Mouse (Mus musculus) bone marrow, adult 2 months (tissue): ENCODE results near the gene Podxl2. TPM values are rescaled to one million over a fixed set of nuclear protein-coding genes. Genes with fewer than 3 reads are reported as not detected.

Experiments
- H3K27ac ChIP-seq: fragments of 200-500 bp; 2 replicates; pipeline ENCODE4 v1.5.1; 2012; ENCODE audit warnings: low read depth, mild to moderate bottlenecking, control low read depth, inconsistent platforms, low read length; ENCODE audit not compliant: control insufficient read depth, poor library complexity, insufficient read depth
- H3K4me1 ChIP-seq: fragments of 200-500 bp; 2 replicates; pipeline ENCODE4 v1.6.1; 2011; ENCODE audit warnings: low read length; ENCODE audit not compliant: control insufficient read depth, insufficient read depth
- H3K4me3 ChIP-seq: fragments of 200-500 bp; replicated peaks from 2 replicates; pipeline ENCODE3; 2011; ENCODE audit warnings: mild to moderate bottlenecking, low read depth, low read length, control low read depth; ENCODE audit not compliant: control insufficient read depth
- CTCF ChIP-seq: fragments of 200-500 bp; IDR thresholded peaks from 2 replicates; pipeline ENCODE4 v1.5.1; 2011; ENCODE audit warnings: low read length, control low read depth; ENCODE audit not compliant: control insufficient read depth, insufficient read depth
- POLR2A ChIP-seq: fragments of 200-500 bp; IDR thresholded peaks from 2 replicates; pipeline ENCODE4 v1.6.1; 2011; ENCODE audit warnings: low read depth, mild to moderate bottlenecking, control low read depth, low read length, borderline replicate concordance; ENCODE audit not compliant: control insufficient read depth
- WGBS: fragments of 180-500 bp; shearing (Covaris S2); methylation state at CpG from one replicate; pipeline ENCODE4 v1.1.7; 2018; 5-methylcytosine and 5-hydroxymethylcytosine counted together
- polyA plus RNA-seq: library from polyadenylated mRNA; stranded (reverse); fragments of >200 nt; gene quantifications from 2 replicates; pipeline ENCODE4 v1.2.4, GENCODE M21; 2011; ENCODE audit warnings: low replicate concordance; ENCODE audit not compliant: missing spikeins, insufficient read depth, insufficient read length

Podxl2 gene
- polyA plus RNA-seq, result 2.5 and 2.6 TPM in 2 replicates

GRCm38 (mm10) chr6:88874868-88875508 lies at the start of gene Podxl2:
TSS of gene Podxl2 (minus strand) at chr6:88875044.
- Histone ChIP-seq H3K27ac (no peak within 1 kb of the TSS; the same call in 1 of the 2 replicates), H3K4me1 (no peaks in the 10 kb centered on the region; the same call in 1 of the 2 replicates), H3K4me3 (no peak within 1 kb of the TSS)
- 13% methylated on average over 63 of the region's 63 CpGs for WGBS
- TF ChIP-seq POLR2A (no peak), CTCF (no peak)

GRCm38 (mm10) chr6:88918802-88919201 lies 44.0 kb upstream of the Podxl2 start:
- Histone ChIP-seq H3K27ac (no peak overlapping the region), H3K4me1 (no peaks in the 10 kb centered on the region; the same call in 1 of the 2 replicates), H3K4me3 (no peak overlapping the region)
- 86% methylated on average over 8 of the region's 8 CpGs for WGBS
- TF ChIP-seq POLR2A (no peak), CTCF (no peak)

GRCm38 (mm10) chr6:88916153-88916552 lies 41.3 kb upstream of the Podxl2 start:
- Histone ChIP-seq H3K4me1 (no peaks in the 10 kb centered on the region; the same call in 1 of the 2 replicates), H3K27ac (peak overlapping the region; percentile 84), H3K4me3 (peak overlapping the region; percentile 44)
- 61% methylated on average over 1 of the region's 1 CpGs for WGBS
- TF ChIP-seq POLR2A, result no peak
- peak; percentile 84 for TF ChIP-seq CTCF

DNA sequence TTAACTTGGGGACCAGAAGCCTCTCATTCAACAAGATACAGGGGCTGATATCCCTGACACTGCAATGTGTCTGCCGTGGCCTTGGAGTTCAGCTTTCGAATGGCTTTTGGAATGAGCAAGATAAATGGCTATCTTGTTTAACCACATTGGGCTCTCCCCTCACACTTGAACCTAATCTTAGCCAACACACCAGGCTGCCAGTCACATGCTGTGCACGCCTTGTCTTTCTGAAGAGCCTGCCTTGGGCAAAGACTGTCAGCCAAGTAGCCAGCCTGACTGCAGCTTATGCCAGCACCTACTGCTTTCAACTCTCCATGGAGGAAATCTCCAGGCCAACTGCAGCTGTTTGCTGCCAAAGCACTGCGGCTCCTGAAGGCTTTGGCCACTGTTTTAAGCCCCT lies 40.7 kb upstream of the Podxl2 start:
- TF ChIP-seq CTCF (no peak), POLR2A (no peak)
- 53% methylated on average over 4 of the region's 4 CpGs for WGBS
- Histone ChIP-seq H3K4me1 (no peaks in the 10 kb centered on the region; the same call in 1 of the 2 replicates), H3K4me3 (no peak overlapping the region), H3K27ac (peak overlapping the region; percentile 84)

DNA sequence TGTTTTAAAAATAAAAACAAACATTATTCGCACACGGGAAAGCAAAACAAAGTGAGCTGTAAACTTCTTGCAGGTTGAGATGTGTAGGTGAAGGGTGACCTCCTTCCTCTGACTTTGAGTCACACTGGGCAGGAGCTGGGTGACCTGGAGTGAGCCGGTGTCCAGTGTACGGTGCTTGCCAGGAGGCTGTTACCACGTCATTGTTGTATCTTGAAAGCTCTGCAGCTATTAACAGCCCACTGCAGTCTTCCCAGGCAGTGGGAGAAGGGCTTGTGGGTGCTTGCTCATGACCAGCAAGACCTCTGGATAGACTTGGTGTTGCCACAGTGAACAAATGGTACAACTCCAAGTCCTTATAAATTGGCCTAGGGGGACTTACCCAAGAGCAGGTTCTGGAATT lies 40.0 kb upstream of the Podxl2 start:
- Histone ChIP-seq H3K4me3 (no peak overlapping the region), H3K27ac (peak overlapping the region; percentile 72), H3K4me1 (no peaks in the 10 kb centered on the region; the same call in 1 of the 2 replicates)
- no peak for TF ChIP-seq CTCF
- no peak for TF ChIP-seq POLR2A
- 83% methylated on average over 5 of the region's 5 CpGs for WGBS

- TF ChIP-seq POLR2A (no peak), CTCF (no peak)
- Histone ChIP-seq H3K4me1 (no peaks in the 10 kb centered on the region; the same call in 1 of the 2 replicates), H3K27ac (no peak overlapping the region), H3K4me3 (no peak overlapping the region)
Observed at GRCm38 (mm10) chr6:88913440-88913839, 38.6 kb upstream of the Podxl2 start.

DNA sequence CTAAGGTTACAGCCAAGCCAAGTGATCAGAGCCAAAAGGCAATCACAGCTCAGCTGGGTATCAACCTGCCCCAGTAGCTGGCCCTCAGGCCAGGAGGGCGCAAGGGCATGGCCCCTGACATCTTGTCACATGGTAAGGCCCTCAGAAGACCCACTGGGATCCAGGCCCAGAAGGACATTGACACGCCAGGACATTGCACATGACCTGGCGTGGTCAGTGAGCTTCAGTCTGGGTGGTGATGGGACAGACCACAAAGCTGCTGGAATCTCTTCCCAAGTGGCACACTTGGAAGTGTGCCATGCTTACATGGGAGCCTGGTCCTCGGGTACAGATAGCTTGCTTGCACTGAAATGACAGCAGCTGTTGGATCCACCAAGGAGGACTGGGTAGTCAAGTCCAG lies 38.2 kb upstream of the Podxl2 start:
- 85% methylated on average over 4 of the region's 4 CpGs for WGBS
- no peaks in the 10 kb centered on the region; the same call in 1 of the 2 replicates for H3K4me1 ChIP-seq
- H3K4me3 ChIP-seq, result no peak overlapping the region
- TF ChIP-seq POLR2A (no peak), CTCF (no peak)
- no peak overlapping the region; the same call in 1 of the 2 replicates for H3K27ac ChIP-seq

DNA sequence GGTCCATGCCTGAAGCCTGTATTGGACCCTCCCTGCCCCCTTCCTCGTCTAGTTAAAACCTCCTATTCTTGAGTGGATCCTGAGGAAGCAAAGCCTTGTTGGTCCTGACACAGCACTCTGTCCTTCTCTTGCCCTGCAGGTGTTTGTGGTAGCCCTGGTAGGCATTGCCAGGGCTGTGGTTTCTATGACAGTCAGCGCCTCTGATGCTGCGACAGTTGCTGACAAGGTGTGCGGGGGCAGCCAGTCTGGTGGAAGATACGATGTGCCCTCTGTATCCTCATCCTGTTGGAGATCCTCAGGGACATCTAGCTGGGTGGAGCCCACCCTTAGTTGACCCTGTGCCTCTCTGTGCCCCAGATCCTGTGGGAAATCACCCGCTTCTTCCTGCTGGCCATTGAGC lies 34.3 kb upstream of the Podxl2 start:
- TF ChIP-seq CTCF (no peak), POLR2A (no peak)
- WGBS, result 74% methylated on average over 6 of the region's 6 CpGs
- no peak overlapping the region for H3K27ac ChIP-seq
- no peak overlapping the region for H3K4me3 ChIP-seq
- peaks cover 1% of the 10 kb centered on the region; the same call in 1 of the 2 replicates for H3K4me1 ChIP-seq

- H3K27ac ChIP-seq, result no peak overlapping the region
- H3K4me1 ChIP-seq, result peaks cover 4% of the 10 kb centered on the region; the same call in 1 of the 2 replicates
- no peak overlapping the region for H3K4me3 ChIP-seq
- 17% methylated on average over 16 of the region's 16 CpGs for WGBS
- TF ChIP-seq POLR2A (no peak), CTCF (peak; percentile 94)
Observed at GRCm38 (mm10) chr6:88906369-88907108, 31.7 kb upstream of the Podxl2 start.
